Mouse (Mus musculus): ENCODE data around the gene Chchd6.

DNA sequence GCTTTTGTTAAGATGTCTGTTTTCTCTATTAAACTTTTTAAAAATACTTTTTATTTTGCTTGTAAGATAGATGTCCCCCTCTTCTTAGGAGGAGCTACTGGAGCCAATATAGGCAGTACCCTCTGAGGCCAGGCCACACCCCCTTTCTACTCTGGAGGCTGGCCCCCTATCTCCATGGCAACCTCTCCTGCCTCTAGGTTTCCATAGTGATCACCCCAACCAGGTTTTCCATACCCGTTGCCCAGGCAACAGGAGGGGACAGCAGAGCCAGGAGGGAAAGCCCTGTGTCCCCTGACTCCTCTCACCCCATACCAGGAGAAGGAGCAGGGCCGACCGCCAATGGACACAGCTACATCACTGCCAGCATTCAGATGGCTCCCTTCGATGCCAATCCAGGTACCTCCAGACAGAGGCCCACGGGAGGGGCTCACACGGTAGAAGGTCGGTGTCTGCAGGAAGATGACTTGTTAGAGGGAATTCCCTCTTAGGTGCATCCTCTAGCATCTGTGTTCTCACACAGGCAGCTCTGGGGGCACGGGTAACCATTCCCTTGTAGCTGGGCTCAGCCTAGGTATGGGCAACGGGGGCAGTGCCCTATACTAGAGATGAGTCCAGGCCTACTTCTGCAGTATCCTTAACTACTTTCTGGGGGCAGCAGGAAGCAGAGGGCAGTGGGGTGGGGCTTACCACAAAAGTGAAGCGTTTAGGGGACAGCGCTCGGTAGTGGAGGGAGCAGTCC is 261.3 kb downstream of the Chchd6 start:
- no peak for TF ChIP-seq CTCF (conservative IDR thresholded peaks at IDR 0.05; ENCODE audit: low read length)
- no peak for TF ChIP-seq POU5F1 (IDR thresholded peaks at IDR 0.05; ENCODE audit: borderline replicate concordance, low read length)
- TF ChIP-seq NANOG (IDR thresholded peaks at IDR 0.05; ENCODE audit: borderline replicate concordance, low read length): no peak

All from E14TG2a.4 (cell line).